Mouse (Mus musculus) kidney, embryonic 16.5 days (tissue): ENCODE data around the gene Nyap1. TPM values are rescaled to one million over a fixed set of nuclear protein-coding genes. Genes with fewer than 3 reads are reported as not detected.
"Not testable (repeated sequence)": the region's sequence is repeated elsewhere in the genome, so short reads cannot be mapped to it uniquely, and the experiment has no call there.

Experiments used
- ATAC-seq: fragments of 200-750 bp; cut with Nextera tagmentation; 2 replicates; pipeline ENCODE4 v1.8.0; 2017; ENCODE audit warnings: moderate TSS enrichment; ENCODE audit not compliant: low FRiP score, low TSS enrichment
- H3K27ac ChIP-seq: fragments of 300-500 bp; sonication (generic); 2 replicates; pipeline ENCODE4 v1.5.1; 2014; ENCODE audit warnings: low read length
- H3K27me3 ChIP-seq: fragments of 300-500 bp; sonication (generic); 2 replicates; pipeline ENCODE4 v1.6.1; 2014; ENCODE audit warnings: low read length, control low read depth, mixed read lengths; ENCODE audit not compliant: insufficient read depth
- H3K36me3 ChIP-seq: fragments of 300-500 bp; sonication (generic); 2 replicates; pipeline ENCODE4 v1.6.1; 2014; ENCODE audit warnings: low read length, control low read depth, mixed read lengths; ENCODE audit not compliant: insufficient read depth
- H3K4me1 ChIP-seq: fragments of 300-500 bp; sonication (generic); 2 replicates; pipeline ENCODE4 v1.6.1; 2014; ENCODE audit warnings: low read length, control low read depth, mixed read lengths; ENCODE audit not compliant: insufficient read depth
- H3K4me2 ChIP-seq: fragments of 300-500 bp; sonication (generic); replicated peaks from 2 replicates; pipeline ENCODE4 v1.6.1; 2014; ENCODE audit warnings: low read depth, low read length
- H3K4me3 ChIP-seq: fragments of 300-500 bp; sonication (generic); 2 replicates; pipeline ENCODE4 v1.5.1; 2014; ENCODE audit warnings: mild to moderate bottlenecking, low read length
- H3K9ac ChIP-seq: fragments of 300-500 bp; sonication (generic); replicated peaks from 2 replicates; pipeline ENCODE4 v1.6.1; 2014; ENCODE audit warnings: low read length
- H3K9me3 ChIP-seq: fragments of 300-500 bp; sonication (generic); 2 replicates; pipeline ENCODE4 v1.6.1; 2016; ENCODE audit warnings: low read length, control low read depth
- WGBS: fragments of 180-500 bp; shearing (Covaris S2); extraction: QIAGEN DNeasy Blood & Tissue Kit; methylation state at CpG from one replicate; pipeline ENCODE4 v1.1.7; 2014; 5-methylcytosine and 5-hydroxymethylcytosine counted together
- polyA plus RNA-seq: library from polyadenylated mRNA; unstranded; fragments of >200 nt; fragmentation: Nextera tagmentation; extraction: Ambion mirVana; gene quantifications from 2 replicates; pipeline ENCODE4 v1.2.1, GENCODE M21; 2015

The Nyap1 gene
- polyA plus RNA-seq, 1 experiment from 2014 or later, result 2.1 TPM

GRCm38 (mm10) chr5:137753111-137753832, 11.9 kb upstream of the Nyap1 start:
- Histone ChIP-seq H3K9me3 (no peaks in the 10 kb centered on the region), H3K4me3 (no peak overlapping the region), H3K9ac (no peak overlapping the region), H3K27me3 (no peaks in the 10 kb centered on the region), H3K4me1 (peaks cover 17% of the 10 kb centered on the region), H3K4me2 (no peak overlapping the region), H3K36me3 (peaks cover 48% of the 10 kb centered on the region), H3K27ac (no peak overlapping the region; the same call in 1 of the 2 replicates)
- ATAC-seq, result no peak
- WGBS, result 77% methylated on average over 13 of the region's 13 CpGs

- WGBS, result 82% methylated on average over 6 of the region's 6 CpGs
- Histone ChIP-seq H3K36me3 (peaks cover 43% of the 10 kb centered on the region), H3K9ac (no peak overlapping the region)
These were observed 10.6 kb upstream of the Nyap1 start for GRCm38 (mm10) chr5:137751988-137752387.

GRCm38 (mm10) chr5:137751221-137751887, 9.9 kb upstream of the Nyap1 start:
- H3K4me3 ChIP-seq, result no peak overlapping the region
- no peak overlapping the region for H3K9ac ChIP-seq
- peaks cover 27% of the 10 kb centered on the region for H3K4me1 ChIP-seq
- H3K36me3 ChIP-seq, result peaks cover 43% of the 10 kb centered on the region
- ATAC-seq, result no peak
- WGBS, result 94% methylated on average over 13 of the region's 13 CpGs
- H3K9me3 ChIP-seq, result no peaks in the 10 kb centered on the region
- no peaks in the 10 kb centered on the region for H3K27me3 ChIP-seq
- no peak overlapping the region for H3K4me2 ChIP-seq
- no peak overlapping the region for H3K27ac ChIP-seq

More at GRCm38 (mm10) chr5:137751988-137752387, 10.6 kb upstream of the Nyap1 start:
- Histone ChIP-seq H3K27ac (no peak overlapping the region), H3K4me3 (no peak overlapping the region), H3K4me2 (no peak overlapping the region), H3K4me1 (peaks cover 27% of the 10 kb centered on the region), H3K27me3 (no peaks in the 10 kb centered on the region), H3K9me3 (no peaks in the 10 kb centered on the region)
- ATAC-seq, result no peak

- H3K4me2 ChIP-seq, ATAC-seq, H3K27ac ChIP-seq, H3K9me3 ChIP-seq, H3K9ac ChIP-seq, H3K4me3 ChIP-seq, H3K27me3 ChIP-seq: not testable (repeated sequence)
- peaks cover 35% of the 10 kb centered on the region for H3K36me3 ChIP-seq
- peaks cover 27% of the 10 kb centered on the region for H3K4me1 ChIP-seq
- 91% methylated on average over 7 of the region's 8 CpGs for WGBS
These were observed 8.8 kb upstream of the Nyap1 start for GRCm38 (mm10) chr5:137750212-137750611.

- H3K9ac ChIP-seq, result peak overlapping the region; percentile 58; the same call in 1 of the 2 replicates
- WGBS, result 32% methylated on average over 6 of the region's 6 CpGs
These were observed 7.9 kb upstream of the Nyap1 start for GRCm38 (mm10) chr5:137749196-137749836.

GRCm38 (mm10) chr5:137748130-137748770, 6.8 kb upstream of the Nyap1 start:
- no peak for ATAC-seq
- Histone ChIP-seq H3K4me3 (peak overlapping the region; percentile 72), H3K27ac (peak overlapping the region; percentile 95), H3K27me3 (no peaks in the 10 kb centered on the region), H3K36me3 (peaks cover 25% of the 10 kb centered on the region), H3K9ac (peak overlapping the region; percentile 58), H3K9me3 (no peaks in the 10 kb centered on the region), H3K4me1 (peaks cover 27% of the 10 kb centered on the region), H3K4me2 (peak overlapping the region; percentile 99)
- 14% methylated on average over 4 of the region's 5 CpGs for WGBS

More at GRCm38 (mm10) chr5:137749196-137749836, 7.9 kb upstream of the Nyap1 start:
- H3K4me1 ChIP-seq, result peaks cover 27% of the 10 kb centered on the region
- ATAC-seq, result no peak
- peak overlapping the region; percentile 95 for H3K27ac ChIP-seq
- H3K9me3 ChIP-seq, result no peaks in the 10 kb centered on the region
- no peaks in the 10 kb centered on the region for H3K27me3 ChIP-seq
- peak overlapping the region; percentile 72; the same call in 1 of the 2 replicates for H3K4me3 ChIP-seq
- peak overlapping the region; percentile 99 for H3K4me2 ChIP-seq
- H3K36me3 ChIP-seq, result peaks cover 34% of the 10 kb centered on the region

GRCm38 (mm10) chr5:137747326-137747961, 6.0 kb upstream of the Nyap1 start:
- peaks cover 18% of the 10 kb centered on the region for H3K36me3 ChIP-seq
- peak overlapping the region; percentile 85 for H3K9ac ChIP-seq
- H3K27ac ChIP-seq, result peak overlapping the region; percentile 95
- peak overlapping the region; percentile 72 for H3K4me3 ChIP-seq
- WGBS, result 2% methylated on average over 26 of the region's 26 CpGs
- peak; percentile 12; the same call in 1 of the 2 replicates for ATAC-seq
- peaks cover 27% of the 10 kb centered on the region for H3K4me1 ChIP-seq
- no peaks in the 10 kb centered on the region for H3K27me3 ChIP-seq
- H3K9me3 ChIP-seq, result no peaks in the 10 kb centered on the region
- peak overlapping the region; percentile 99 for H3K4me2 ChIP-seq

- no peaks in the 10 kb centered on the region for H3K27me3 ChIP-seq
- no peak for ATAC-seq
- H3K4me2 ChIP-seq, result peak overlapping the region; percentile 99
- WGBS, result under 1% methylated on average over 16 of the region's 16 CpGs
- peaks cover 30% of the 10 kb centered on the region for H3K4me1 ChIP-seq
- no peaks in the 10 kb centered on the region for H3K9me3 ChIP-seq
- peak overlapping the region; percentile 95 for H3K27ac ChIP-seq
- H3K4me3 ChIP-seq, result peak overlapping the region; percentile 72
- peaks cover 12% of the 10 kb centered on the region for H3K36me3 ChIP-seq
- peak overlapping the region; percentile 85 for H3K9ac ChIP-seq
These were observed 5.5 kb upstream of the Nyap1 start for GRCm38 (mm10) chr5:137746851-137747325.

GRCm38 (mm10) chr5:137746282-137746850, 5.0 kb upstream of the Nyap1 start:
- Histone ChIP-seq H3K27ac (peak overlapping the region; percentile 95), H3K4me1 (peaks cover 33% of the 10 kb centered on the region), H3K36me3 (peaks cover 7% of the 10 kb centered on the region), H3K9me3 (no peaks in the 10 kb centered on the region), H3K9ac (peak overlapping the region; percentile 85), H3K27me3 (no peaks in the 10 kb centered on the region), H3K4me3 (peak overlapping the region; percentile 72), H3K4me2 (peak overlapping the region; percentile 99)
- 0% methylated on average over 20 of the region's 20 CpGs for WGBS
- peak; percentile 35 for ATAC-seq
